Mouse (Mus musculus) heart, postnatal 25 days (tissue): ENCODE results near the gene Snx15. TPM values are rescaled to one million over a fixed set of nuclear protein-coding genes. Genes with fewer than 3 reads are reported as not detected.

Source experiments
- DNase-seq: peaks from one replicate; pipeline ENCODE4 v3.0.0; 2022; ENCODE audit warnings: low spot score
- intact Hi-C: fragments of 180-260 bp; cut with DNase I; formaldehyde crosslinking; loops from one replicate; pipeline ENCODE4 v1.15.1; 2025
- total RNA-seq, 2 experiments: library from RNA; stranded (reverse); gene quantifications; 2 replicates each; pipeline ENCODE4 v1.2.3; 2021

Gene Snx15
- total RNA-seq, 2 experiments from 2014 or later = 13.7 to 15.1 TPM

DNA sequence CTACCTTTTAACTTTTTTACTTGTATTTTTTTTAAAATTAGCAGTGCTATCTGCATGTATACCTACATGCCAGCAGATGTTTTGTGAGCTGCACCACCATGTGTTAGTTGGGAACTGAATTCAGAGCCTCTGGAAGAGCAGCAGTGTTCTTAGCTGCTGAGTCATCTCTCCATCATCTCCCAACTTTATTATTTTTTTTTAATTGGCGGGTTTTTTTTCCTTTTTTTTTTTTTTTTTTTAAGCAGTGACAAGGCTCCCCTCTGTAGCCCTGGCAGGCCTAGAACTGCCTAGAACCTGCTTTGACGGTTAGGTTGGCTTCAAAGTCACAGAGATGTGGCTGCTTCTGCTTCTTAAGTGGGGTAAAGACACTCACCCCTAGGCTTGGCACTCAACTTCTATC, 3.2 kb downstream of the Snx15 start:
- DNase-seq = no peak
- intact Hi-C loops = loop anchor here (10.0 kb wide), 1 partner anchor 210 kb away; the partner anchor contains the start of gene Men1

DNA sequence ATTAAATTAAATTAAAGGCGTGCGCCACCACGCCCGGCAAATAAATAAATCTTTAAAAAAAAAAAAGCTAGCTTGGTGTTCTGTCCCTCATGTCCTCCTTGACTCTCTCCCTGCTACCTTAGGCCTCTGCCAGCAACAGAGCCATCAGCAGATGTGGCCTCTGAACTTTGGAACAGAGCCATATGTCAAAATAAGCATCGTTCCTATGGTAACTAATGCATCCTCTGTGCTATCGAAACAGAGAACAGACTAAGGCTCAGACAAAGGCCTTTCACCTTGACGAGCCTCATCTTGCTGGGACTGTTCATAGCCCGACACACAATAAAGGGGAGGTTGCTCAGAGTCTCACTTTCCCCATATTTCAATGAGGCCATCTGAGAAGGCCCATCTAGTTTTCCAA, 4.8 kb downstream of the Snx15 start:
- DNase-seq = no peak
- intact Hi-C loops = loop anchor here (10.0 kb wide), 1 partner anchor 211 kb away; the partner anchor contains the start of gene Men1

DNA sequence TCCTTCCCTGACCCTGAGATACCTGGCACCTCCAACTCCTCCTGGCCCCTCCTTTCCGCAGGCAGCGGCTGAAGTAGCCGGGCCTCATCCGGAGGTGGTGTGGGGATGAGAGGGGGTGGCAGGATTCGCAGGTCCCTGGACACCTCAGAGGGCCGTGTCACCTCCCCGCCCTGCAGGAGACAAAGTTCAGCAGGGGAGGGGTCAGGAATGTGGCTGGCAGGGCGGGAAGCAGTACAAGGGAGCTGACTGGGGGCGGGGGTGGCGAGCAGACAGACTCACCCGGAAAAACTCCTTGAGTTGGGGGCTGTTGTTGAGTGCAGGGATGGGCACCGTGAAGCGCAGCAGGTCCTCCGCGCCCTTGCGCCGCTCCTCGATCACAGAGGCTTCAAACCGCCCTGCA, 6.3 kb downstream of the Snx15 start:
- DNase-seq = no peak
- intact Hi-C loops = loop anchor here (10.0 kb wide), 1 partner anchor 213 kb away; the partner anchor contains the start of gene Men1

DNA sequence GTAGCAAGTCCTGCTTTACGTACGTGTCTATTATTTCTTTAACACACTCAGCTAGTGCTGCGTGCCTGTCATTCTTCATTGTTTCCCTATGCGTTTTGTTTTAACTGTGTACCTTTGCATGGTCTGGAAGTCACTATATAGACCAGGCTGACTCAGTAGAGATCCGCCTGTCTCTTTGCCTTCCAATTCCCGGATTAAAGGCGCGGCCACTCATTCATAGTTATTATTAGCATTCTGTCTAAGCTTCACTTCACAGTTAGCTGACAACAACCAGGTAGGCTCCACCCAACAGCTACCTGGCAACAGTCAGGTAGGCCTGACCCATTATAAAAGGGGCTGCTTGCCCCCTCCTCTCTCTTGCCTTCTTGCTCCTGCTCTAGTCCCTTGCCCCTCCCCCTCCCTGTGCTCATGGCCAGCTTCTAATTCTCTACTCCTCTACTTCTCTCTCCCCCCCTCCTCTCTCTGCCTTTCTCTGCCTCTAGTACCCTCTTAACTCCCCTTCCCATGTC, 9.4 kb downstream of the Snx15 start:
- DNase-seq = no peak
- intact Hi-C loops = loop anchor here (2.0 to 5.0 kb wide), 2 partner anchors 32 to 71 kb away; partner anchors contain the start of gene Syvn1

DNA sequence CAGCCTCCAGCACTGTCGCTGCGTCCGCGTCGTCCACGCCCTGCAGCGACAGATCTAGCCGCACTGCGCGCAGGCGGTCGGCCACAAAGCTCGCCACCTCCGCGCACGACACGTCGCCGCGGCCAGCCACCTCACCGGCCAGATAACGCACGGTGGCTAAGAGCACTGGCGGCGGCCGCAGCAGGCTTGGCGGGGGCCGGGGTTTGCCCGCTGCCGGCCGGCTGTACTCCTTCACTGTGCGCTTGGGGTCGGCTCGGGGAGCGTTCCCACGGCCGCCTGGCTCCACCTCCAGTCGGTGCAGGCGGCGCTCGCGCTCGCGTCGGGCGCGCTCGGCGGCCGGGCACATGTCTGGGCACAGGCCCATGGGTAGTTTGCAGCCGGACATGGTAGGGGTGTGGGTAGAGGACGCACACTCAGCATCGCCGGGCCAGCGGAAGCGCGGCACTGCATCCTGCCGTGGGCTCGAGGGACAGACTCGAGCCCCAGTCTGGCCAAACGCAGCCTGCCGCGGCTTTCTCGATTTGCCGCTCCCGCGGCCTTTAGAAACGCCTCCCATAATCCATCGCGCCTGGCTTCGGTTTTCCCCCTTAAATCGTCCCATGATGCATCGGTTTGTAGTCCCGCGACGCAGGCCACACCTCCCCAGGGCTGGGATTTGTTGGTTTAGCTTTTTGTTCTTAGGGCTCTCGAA, 10.0 kb downstream of the Snx15 start, which contains the start of gene Sac3d1:
Gene Sac3d1, minus strand, starts transcription at position 665 of the 691 bp plus-strand sequence.
- DNase-seq = peak; percentile 77
- intact Hi-C loops = loop anchor here (2.0 to 5.0 kb wide), 2 partner anchors 31 to 71 kb away; partner anchors contain the start of gene Syvn1

DNA sequence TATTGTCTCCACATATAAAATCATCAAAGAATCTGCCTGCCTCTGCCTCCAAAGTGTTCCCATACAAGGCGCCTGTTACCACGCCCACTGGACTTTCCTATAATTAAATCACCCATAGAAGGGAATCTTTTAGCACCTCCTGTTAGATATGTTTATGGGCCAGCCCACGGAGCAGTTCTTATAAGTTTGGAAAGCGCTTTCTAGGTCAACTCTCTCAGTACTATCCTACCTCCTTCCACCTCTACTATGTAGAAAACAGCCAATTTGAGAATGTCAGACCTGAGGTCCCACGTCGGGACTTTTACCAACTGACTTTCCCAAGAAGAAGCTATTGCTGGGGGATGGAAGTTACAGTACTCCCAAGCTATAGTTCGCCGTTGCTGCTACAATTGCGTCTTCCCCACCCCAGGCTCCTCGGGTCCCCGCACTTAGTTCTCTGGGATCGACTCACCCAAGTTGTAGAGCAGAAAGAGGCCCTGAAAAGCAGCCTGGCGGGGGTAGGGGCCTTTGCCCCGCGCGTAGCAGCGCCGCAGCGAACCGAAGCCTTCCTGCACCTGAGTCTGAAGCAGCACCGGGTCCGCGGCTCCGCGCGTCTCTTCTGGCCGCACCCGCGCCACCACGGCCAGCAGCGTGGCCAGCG, 10.6 kb downstream of the Snx15 start:
- intact Hi-C loops = loop anchor here (5.0 kb wide), 1 partner anchor 70 kb away; the partner anchor contains the start of gene Syvn1

DNA sequence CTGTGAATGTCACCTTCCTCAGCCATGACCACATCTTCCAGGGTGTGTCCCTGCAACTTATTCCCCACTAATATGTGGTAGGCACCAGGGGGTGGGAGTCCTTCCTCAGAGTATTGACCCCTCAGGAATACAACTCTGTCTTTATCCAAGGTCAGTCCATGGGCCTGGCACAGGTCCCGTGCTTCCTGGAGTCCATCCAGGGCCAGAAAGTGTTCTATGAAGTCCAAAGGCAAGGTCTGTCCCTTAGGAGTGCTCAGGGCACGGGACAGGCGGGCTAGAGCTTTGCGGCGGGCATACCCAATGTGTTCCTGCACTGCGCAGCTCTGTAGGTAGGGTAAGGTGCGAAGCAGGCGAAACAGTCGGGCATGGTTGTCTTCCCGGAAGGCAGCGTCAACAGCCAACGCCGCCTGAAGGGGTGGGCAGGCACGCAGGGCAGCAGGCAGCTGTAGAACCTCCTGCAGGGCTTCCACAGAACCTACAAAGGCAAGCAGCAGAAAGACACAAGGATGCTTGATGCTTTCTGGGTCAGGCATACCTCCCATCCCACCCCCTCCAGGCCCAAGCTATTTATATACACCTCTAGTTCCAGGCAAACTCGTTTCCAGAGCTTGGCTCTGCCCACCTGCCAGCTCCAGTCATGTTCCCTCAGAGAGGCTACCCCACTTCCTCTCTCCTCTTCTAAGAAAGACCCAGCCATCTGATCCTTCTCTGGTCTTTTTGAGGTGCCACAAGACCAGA, 11.8 kb downstream of the Snx15 start:
- no peak for DNase-seq
- intact Hi-C loops = loop anchor here (5.0 kb wide), 1 partner anchor 69 kb away; the partner anchor contains the start of gene Syvn1

More for the DNA sequence above, 10.6 kb downstream of the Snx15 start:
- no peak for DNase-seq

DNA sequence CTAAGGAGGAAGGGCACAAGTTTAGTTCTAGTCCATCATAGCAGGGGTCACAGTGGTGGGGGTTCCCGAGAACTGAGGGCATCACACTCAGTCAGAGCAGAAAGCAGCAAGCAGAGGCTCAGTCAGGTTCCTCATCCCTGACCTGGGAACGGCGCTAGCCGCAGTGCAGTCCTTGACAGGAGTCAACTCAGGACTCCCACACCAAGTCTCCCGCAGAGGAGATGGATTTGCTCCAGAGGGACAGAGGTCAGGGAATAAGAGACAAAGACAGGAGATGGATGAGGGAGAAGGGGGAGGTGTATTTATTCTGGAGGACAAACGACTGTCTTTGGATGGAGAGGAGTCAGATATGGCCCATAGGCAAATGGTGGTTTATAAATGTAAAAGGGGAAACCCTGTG, 15.0 kb downstream of the Snx15 start:
- intact Hi-C loops = loop anchor here (5.0 kb wide), 1 partner anchor 131 kb away; no protein-coding TSS in a partner anchor
- DNase-seq = no peak

DNA sequence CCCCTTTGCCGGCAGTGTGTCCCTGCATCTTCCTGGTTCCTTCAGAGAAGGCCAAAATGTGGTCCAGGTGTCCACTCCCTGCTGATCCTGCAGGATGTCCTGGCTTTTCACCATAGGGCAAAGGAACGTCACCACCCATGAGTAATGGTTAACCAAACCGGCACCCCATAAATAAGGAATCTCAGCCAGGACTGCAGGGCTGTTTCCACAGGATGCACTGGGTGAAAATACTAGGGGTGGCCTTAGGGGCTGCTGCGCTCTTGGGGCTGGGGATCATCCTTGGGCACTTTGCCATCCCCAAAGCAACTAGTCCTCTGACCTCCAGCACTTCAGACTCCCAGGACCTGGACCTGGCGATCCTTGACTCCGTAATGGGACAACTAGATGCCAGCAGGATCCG, 22.5 kb downstream of the Snx15 start, which contains the start of gene Naaladl1:
Gene Naaladl1, plus strand, starts transcription at position 197 of the 400 bp plus-strand sequence.
- intact Hi-C loops = no loop called here
- no peak for DNase-seq

DNA sequence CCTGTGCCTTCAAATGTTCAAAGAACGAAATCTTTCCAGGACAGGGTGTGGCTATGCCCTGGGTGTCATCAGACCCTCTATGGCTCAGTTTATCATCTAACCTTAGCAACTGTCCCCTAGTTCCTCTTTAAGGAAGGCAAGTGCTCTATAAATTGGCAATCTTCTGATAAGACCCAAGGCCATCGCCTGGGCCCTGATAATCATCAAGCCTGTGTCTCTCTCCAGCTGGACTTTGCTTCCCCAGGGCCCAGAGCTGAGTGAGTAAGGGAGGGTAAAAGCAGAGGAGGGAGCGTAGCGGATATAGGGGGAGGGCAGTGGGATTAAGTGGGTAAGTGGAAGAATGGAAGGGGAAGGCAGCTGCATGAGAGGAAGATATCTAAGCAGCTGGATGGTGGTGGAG, 23.6 kb downstream of the Snx15 start:
- intact Hi-C loops = no loop called here
- DNase-seq = no peak

DNA sequence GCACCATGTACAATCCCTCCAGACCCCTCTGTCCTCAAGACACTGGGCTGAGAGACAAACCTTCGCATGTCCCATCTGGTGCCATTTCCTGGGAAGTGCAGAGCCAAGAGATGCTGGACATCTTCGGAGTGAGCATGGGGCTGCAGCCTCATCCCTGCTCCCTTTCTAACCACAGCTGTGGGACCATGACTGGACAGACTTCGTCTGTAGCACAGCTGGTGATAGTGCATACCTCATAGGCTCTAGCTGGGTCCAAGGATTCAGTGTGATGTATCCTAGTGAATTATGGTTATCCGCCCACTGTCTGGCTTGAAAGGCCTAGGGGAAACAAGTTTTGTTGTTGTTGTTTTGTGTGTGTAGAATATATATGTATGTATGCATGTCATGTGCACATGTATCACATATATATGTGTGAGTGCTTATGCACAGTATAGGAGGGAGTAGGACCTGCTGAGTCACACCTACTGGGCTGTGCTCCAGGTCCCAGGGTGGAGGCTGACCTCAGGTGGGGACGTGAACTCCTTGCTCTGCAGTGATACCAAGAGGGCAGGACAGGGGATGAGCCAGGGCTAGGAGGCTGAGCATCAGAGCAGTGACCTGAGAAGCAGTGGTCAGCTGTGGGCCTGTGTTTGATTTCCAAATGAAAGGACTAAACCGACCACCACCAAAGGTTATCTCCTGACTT, 25.8 kb downstream of the Snx15 start:
- no peak for DNase-seq
- intact Hi-C loops = no loop called here

DNA sequence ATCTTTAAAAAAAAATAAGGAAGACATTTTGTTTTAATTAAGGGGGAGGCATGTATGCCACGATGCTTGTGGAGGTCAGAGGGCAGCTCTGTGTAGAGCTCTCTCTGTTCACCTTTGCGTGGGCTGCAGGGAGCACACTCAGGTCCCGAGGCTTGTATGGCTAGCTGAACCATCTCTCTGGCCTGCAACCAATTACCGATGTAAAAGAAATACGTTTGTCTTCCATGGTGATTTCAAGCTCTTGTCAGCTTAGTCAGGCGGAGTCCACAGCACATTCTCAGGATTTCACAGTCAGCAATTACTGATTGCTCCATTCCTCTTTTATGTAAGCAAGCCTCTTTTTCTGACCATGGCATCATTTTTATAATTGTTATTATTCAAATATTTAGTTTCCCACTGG, 26.9 kb downstream of the Snx15 start:
- intact Hi-C loops = no loop called here
- no peak for DNase-seq

DNA sequence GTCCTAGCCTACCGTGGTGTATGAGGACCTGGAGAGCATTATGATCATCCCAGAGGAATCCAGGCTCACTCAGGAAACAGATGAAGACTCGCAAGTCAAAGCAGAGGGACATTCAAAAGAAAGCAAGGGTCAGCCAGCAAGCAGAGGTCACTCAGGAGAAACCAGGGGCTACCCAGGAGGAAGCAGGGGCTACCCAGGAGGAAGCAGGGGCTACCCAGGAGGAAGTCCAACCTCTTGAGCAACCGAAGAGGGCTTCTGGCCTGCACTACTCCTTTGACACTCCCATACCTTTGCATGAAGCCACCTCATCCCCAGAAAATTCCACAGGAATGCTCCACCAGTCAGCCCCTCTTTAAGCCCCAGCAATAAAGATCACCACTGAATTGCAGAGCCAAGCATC, 30.3 kb downstream of the Snx15 start:
- no peak for DNase-seq
- intact Hi-C loops = no loop called here

DNA sequence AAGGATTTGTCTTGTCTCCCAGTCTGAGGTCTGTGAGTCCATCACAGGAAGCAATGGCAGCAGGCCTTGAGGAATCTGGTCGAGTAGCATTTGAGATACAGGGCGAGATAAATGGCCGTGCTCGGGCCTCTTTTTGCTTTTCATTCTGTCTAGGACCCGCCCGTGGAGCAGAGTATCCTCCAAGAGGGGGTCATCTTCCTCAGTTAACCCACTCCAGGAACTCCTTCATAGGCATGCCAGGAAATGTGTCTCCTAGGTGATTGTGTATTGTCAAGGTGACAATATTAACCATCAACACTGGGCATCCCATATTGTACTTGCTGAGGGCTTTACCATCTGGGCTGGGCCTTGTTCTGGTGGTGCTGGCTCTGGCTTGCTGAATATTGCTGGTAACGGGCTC, 34.0 kb downstream of the Snx15 start, which contains the start of gene AC131692.1:
Gene AC131692.1, plus strand, starts transcription at position 301 of the 400 bp plus-strand sequence.
- intact Hi-C loops = no loop called here

DNA sequence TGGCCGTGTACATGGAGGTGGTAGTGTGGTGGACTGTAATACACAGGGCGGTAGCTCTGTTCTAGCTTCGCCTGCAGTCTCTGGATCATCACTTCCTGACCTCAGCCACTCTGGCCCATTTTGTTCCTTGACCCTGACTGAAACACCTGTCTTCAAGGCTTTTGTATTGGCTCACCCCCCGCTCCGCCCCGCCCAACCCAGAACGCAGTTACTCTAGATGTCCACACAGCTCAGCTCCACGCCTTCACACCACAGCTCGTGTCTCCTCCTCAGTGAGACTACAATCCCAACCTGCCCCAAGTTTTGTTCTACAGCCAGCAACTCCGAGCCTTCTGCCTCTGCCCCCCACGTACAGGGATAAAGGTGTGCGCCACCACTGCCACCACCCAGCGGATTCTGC, 39.3 kb downstream of the Snx15 start:
- intact Hi-C loops = loop anchor here (10.0 kb wide), 1 partner anchor 246 kb away; the partner anchor contains the start of gene Men1

More for the DNA sequence above, 34.0 kb downstream of the Snx15 start, which contains the start of gene AC131692.1:
- no peak for DNase-seq

DNA sequence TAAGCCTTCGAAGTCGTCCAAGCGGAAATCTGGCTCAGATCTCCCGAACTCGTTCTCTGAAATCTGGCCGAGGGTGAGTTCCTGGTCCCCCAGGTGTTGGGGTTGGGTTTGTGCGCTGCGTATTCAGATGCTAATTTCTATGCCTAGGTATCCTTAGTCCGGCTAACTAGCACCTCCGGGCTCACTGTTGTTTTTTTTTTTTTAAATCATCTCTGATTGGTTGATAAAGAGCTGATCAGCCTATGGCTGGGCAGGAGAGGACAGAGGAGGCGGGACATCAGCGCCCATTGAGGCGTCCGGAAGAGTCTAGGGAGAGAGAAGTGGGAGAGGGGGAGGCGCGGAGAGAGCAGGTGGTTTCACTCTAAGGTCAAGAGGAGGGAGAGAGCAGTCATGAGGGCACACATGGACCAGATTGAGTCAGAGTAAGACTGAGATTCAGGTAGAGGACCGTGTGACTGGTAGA, 42.7 kb downstream of the Snx15 start:
- DNase-seq = no peak
- intact Hi-C loops = loop anchor here (10.0 kb wide), 1 partner anchor 249 kb away; the partner anchor contains the start of gene Men1

More for the DNA sequence above, 39.3 kb downstream of the Snx15 start:
- no peak for DNase-seq

DNA sequence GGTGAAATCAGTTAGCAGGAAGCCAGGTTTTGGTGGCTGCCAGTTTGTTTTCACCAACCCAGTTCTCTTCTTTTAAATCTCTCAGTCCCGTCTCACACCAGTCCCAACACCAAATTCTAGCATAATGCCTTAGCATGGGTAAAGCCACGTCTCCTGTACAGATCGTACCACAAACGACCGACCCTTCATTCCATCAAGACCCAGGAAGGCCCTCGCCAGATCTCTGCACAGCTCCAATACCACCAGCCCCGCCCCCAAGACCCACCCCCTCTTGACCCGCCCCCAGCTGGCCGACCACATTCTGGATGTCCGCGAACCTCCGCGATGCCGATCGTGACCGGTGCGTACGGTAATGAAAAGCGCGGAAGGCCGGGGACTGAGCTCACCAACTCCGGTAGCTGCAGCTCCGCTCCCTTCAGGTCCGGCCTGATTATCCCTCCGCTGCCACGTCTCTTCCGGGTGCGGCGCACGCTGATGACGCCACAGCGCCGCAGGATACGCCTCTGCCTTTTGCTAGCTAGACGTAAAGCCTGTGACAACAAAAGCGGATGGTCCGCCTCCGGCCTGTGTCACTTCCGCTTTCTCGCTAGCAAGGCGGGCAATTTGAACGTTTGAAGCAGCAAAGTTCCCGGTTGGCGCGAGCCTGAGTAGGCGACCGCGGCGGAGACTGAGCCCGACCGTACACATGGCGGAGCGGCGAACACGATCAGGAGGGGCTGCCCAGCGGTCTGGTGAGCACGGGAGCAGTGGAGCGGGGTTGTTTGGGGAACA, 43.4 kb downstream of the Snx15 start, which contains the start of the genes Zfpl1 and Cdca5:
Gene Zfpl1, minus strand, starts transcription at position 479 of the 771 bp plus-strand sequence.
Gene Cdca5, plus strand, starts transcription at position 506 of the 771 bp plus-strand sequence.
- intact Hi-C loops = loop anchor here (1.0 to 10.0 kb wide), 2 partner anchors 26 to 250 kb away; partner anchors contain the start of gene Men1
- peak; percentile 93 for DNase-seq

DNA sequence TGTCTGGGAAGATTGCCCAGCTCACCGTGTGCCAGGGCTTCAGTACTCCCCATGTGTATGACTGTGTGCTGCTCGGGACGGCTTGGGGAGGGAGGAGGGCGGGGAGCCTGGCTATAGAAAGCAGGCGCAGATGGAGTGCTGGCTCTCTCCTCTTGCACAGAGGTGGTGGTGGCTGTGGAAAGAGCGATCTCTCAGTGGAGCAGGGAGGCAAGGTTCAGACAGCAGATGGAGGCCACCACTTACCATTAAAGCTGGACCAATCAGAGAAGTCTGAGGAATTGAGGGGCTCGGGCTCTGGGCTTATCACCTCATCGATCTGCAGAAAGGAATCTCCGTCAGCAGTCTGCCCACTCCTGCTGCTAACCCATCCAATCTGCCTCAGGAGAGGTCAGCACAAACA, 45.9 kb downstream of the Snx15 start, which contains the start of gene Gm28374:
Gene Gm28374, minus strand, starts transcription at position 101 of the 400 bp plus-strand sequence.
- no peak for DNase-seq
- intact Hi-C loops = loop anchor here (10.0 kb wide), 1 partner anchor 253 kb away; the partner anchor contains the start of gene Men1
